Mouse (Mus musculus) heart, postnatal 36 days (tissue): ENCODE data around the gene Setx. TPM values are rescaled to one million over a fixed set of nuclear protein-coding genes. Genes with fewer than 3 reads are reported as not detected.
"Not testable (repeated sequence)": the region's sequence is repeated elsewhere in the genome, so short reads cannot be mapped to it uniquely, and the experiment has no call there.

Experiments used
- DNase-seq, 2 experiments: peaks; one replicate each; pipeline ENCODE4 v3.0.0; 2021 to 2022
- intact Hi-C: fragments of 180-260 bp; cut with DNase I; formaldehyde crosslinking; loops from one replicate; pipeline ENCODE4 v1.15.1; 2025
- total RNA-seq, 2 experiments: library from RNA; stranded (reverse); gene quantifications; 2 replicates each; pipeline ENCODE4 v1.2.3; 2021

The Setx gene
- 10 to 100 TPM; 32.6 to 34.5 TPM for total RNA-seq

DNA sequence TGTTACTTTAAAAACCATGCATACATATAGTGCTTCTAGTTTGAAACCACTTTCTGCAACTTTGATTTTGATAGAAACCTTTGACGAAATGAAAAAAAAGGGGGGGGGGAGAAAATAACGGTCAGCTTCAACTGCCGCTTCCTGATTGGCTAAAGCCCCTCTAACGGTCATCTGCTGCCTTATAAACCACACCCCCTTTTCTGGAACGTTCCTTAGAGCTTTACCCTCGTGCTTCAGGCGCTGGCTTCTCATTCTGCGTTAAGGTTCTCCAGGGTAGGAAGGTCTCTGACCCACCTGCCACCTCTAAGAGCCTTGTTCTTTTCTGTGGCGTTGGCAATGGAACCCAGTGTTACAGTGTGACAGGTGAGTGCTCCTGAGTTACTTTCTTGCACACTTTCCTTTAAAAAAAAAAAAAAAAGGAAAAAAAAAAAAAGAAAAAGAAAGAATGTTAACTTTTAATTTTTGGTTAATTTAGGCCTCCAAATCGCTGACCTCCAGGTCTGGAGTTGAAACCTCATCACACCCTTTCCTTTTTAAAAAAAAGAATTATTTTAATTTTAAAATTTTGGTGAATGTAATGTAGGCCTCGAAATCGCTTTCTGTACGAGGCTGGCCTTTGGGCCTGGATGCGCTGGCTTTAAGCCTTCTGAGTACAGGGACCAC lies at the start of gene Setx:
Setx (plus strand) TSS at position 275 of the 663 bp plus-strand sequence.
- no peak for DNase-seq
- intact Hi-C loops, result loop anchor here (2.0 kb wide), 2 partner anchors 19 to 63 kb away; partner anchors contain the start of gene Ttf1

DNA sequence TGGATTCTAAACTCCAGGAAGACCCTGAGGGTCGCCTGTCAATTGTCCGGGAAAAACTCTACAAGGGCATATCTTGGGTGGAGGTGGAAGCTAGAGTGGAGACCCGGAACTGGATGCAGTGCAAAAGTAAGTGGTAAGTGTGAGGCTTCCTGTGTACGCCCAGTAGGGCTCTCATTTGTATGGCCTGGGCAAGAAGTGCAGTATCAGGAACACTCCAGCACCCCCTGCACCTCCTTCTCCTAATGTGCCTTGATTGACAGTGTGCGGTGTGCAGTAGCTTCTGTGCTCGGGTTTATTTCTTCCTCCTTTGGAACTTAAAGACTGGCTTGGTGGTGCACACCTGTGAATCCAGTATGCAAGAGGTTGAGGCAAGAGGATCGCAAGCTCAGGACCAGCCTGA lies 49.3 kb upstream of the Setx start:
- intact Hi-C loops, result no loop called here
- no peak for DNase-seq

DNA sequence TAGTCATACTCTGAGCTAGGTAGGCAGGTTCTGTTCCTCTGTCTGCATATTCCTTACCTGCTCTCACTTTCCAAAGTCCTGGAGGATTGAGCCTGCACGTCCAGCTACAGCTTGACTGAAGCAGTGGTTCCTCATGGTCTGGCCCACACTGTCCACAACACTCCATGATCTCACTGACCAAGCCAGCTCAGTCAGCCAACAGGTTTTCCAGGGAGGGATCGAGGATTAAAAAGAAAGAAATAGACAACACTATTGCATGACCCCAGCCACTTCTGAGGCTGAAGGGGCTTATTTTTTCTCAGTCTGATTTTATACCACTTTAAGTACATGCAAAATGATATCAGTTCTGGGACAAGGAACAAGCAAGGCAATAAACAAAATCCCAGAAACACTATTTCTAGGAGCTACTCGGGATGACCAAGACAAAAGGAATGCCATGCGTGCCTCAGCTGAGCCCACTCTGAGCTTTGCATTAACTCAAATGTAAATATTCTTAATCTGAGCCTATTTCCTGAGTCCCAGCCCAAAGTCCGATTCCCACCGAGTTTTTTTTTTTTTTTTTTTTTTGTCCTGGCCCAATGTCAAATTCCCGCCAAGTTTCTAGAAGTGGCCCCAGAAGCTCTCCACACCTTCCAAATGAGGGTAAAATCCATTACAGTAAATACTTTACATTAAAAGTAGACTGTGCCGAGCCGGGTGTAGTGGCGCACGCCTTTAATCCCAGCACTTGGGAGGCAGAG lies 48.5 kb upstream of the Setx start:
- intact Hi-C loops, result no loop called here
- DNase-seq, result no peak

DNA sequence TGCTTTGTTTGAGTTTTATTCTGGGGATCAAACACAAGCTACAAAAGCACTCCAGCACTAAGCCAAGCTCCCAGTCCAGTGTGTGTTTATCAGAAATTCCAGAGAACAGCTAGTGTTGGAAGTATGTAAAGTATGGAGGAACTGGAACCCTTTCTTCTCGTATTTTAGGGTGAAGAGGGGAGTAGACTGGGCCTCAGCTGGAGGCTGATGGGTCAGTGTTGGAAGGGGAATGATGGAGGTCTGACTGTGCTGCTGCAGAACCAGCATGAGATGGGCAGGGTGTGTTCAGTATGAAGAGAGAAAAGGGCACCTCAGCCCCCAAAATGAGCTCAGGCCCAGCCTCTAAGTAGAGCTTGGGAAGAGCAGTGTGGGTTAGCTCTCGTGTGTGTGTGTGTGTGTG lies 47.8 kb upstream of the Setx start:
- intact Hi-C loops, result no loop called here
- DNase-seq, result no peak

DNA sequence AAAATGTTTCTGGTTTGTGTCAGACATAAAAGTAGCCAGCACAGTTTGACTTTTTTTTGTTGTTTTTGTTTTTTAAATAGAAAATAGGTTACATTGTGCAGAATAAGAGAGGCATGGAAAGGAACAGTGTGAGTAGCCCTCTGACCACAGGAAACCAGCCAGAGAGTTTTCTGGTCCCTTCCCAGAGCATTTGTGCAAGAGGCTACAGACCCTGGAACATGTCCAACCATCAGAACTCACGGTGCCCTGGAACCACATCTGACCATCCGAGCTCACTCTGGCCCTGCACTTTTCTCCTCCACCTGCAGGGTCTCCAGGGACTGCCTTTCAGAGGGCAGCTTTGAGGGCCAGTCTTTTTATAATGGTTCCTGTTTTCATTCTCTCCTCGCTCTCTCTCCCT lies 42.0 kb upstream of the Setx start:
- no peak for DNase-seq
- intact Hi-C loops, result no loop called here

DNA sequence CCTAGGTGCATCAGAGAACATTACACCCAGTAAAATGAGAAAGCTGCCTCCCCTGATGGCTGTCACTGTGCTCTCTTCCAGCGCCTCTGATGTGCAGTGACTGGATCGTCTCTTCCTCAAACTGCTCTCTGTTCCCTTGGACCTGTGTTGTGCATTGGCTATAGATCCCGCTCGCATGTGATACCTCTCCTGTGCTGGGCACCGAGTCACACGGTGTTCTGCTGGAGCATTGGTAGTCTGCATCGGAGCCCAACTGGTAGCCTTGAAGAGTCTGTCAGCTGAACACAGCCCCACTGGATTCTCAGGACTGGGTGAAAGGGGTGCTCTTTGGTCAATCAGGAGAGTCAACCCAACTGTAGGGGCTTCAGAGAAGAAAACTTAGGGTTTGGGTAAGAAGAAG lies 38.0 kb upstream of the Setx start:
- intact Hi-C loops, result no loop called here
- DNase-seq, result no peak

DNA sequence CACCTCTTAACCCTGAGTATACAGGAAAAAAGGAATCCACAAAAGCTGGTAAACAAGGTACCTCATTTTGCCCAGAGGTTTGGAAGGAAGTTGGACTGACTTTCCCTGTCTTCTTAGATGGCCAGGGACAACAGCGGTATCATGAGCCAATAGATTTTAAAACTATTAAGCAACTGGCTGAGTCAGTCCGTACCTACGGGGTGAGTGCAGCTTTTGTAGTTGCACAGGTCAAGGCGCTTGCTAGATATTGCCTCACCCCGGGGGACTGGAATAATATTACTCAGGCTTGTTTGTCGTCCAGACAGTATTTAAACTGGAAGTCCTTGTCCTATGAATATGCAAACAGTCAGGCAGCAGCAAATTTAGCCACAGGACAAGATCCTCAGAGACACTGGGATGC lies 34.7 kb upstream of the Setx start:
- DNase-seq, intact Hi-C loops: not testable (repeated sequence)

DNA sequence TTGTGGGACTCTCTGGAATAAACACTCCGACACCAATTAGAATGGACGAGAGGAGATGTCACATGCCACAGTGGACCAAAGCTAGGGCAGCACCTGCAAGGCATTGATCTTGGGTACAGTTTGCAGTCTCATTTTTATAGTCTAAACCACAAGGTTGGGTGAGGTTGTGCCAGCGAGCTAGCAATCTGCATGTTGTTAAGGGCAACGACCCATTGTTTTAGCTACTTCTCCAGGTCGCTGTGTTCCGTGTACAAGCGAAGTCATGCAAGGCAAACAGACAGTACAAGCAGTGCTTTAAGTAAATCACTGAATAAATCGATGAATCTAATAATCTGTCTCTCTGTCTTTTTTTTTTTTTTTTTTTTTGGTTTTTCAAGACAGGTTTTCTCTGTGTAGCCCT lies 28.3 kb upstream of the Setx start:
- intact Hi-C loops, result no loop called here
- DNase-seq, result no peak

DNA sequence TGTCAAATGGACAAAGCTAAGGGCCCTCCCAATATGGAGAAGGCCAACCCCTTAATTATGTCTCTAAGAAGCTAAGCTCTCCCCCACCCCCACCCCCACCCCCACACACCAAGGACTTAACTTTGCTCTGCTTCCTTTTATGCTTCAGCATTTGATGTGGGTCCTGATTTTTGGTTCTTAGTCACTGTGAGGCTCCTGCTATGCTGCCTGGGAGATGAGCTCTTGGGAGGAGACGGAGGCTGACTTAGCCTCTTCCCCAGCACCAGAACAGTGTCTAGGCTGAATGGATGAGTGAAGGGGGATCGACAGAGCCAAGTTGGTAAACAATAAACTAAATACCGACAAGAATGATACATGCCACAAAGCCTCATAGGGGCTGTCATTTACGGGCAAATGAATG lies 27.2 kb upstream of the Setx start:
- no peak for DNase-seq
- intact Hi-C loops, result no loop called here

DNA sequence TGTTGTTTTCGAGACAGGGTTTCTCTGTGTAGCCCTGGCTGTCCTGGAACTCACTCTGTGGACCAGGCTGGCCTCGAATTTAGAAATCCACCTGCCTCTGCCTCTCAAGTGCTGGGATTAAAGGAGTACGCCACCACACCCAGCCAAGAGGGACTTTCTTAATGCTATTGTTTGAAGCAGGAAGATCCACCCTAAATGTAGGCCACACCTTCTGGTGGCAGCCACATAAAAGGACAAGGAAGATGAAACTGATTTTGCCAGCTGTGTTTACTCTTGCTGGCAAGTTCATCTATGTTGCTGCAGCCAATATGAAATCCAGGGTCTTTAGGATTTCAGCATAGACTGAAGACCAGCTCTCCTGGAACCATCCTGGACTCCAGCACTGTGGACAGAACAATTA lies 26.5 kb upstream of the Setx start:
- no peak for DNase-seq
- intact Hi-C loops, result no loop called here

DNA sequence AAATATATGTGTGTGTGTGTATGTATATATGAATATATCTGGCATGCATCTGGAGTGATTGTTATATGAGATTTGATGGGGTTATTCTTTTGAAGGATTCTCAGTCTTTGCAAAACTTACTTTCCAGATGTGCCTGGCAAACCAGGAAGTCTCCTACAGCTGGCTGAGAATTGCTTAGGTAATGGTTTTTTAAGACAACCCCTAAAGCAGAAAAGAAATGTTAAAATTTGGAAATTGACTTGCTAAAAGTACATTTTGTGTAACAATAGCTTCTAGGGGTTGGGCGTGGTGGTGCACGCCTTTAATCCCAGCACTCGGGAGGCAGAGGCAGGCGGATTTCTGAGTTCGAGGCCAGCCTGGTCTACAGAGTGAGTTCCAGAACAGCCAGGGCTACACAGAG lies 26.0 kb upstream of the Setx start:
- intact Hi-C loops, DNase-seq: not testable (repeated sequence)

DNA sequence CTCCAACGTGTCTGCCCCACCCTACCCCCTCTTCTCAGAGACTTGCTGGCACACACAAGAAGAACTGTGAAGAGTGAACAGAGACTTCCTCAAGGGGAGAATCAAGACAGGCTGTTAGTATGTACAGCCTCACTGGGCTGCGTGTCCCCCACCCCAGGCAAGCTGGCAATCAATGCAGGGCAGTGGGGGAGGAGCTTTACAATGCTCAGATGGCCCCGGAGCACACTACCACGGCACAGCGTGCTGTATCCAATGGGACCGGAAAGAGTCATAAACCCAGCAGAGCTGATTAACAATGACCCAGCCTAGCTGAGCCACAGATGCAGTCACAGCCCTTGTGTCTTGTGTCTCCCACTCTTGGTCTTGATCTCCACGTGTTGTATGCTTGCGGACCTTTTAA lies 25.2 kb upstream of the Setx start:
- intact Hi-C loops, result no loop called here
- DNase-seq, result no peak

DNA sequence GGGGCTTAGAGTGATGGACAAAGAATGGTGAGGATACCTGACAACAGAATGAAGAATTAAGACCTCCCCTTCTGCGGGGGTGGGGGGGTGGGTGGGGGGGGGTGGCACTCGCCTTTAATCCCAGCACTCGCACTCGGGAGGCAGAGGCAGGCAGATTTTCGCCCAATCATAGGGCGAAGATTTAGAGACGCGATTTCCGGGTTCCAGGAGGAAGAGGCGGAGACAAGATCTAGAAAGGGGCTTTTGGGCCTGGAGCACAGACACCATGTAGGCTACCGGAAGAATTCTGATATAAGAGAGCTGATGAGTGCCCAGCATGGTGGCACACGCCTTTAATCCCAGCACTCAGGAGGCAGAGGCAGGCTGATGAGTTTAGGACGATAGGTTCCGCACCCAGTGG lies 24.3 kb upstream of the Setx start:
- intact Hi-C loops, result no loop called here
- no peak for DNase-seq

DNA sequence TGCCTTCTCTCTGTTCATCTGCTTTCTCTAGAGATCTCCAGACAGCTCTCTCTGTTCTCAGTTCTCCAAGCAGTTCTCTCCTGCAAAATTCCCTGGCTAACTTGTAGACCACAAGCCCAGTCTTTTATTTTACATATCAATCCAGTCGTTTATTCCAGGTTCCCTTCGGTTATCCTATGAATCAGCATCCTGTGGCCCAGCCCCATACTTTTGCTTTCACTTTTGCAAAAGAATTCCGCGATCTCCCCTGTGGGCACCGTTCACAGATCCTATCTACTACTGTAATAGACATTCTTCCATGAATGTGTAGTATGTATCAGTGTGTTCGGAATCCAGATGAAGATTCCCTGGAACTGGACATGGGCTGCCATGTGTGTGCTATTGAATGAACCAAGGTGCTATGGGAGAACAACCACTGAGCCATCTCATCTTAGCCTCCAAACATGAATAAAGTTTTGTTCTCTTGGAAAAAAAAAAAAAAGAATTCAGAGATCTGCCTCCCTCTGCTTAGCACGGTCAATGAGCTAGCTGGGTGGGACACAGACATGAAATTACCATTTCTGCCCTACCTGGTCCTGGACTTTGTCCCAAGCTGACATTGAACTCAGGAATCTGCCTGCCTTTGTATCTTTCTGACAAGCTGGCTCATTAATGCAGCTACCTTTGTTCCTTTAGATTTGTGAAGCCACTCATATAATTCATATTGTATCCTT lies 23.0 kb upstream of the Setx start:
- DNase-seq, result peak; percentile 9 to 14
- intact Hi-C loops, result no loop called here

DNA sequence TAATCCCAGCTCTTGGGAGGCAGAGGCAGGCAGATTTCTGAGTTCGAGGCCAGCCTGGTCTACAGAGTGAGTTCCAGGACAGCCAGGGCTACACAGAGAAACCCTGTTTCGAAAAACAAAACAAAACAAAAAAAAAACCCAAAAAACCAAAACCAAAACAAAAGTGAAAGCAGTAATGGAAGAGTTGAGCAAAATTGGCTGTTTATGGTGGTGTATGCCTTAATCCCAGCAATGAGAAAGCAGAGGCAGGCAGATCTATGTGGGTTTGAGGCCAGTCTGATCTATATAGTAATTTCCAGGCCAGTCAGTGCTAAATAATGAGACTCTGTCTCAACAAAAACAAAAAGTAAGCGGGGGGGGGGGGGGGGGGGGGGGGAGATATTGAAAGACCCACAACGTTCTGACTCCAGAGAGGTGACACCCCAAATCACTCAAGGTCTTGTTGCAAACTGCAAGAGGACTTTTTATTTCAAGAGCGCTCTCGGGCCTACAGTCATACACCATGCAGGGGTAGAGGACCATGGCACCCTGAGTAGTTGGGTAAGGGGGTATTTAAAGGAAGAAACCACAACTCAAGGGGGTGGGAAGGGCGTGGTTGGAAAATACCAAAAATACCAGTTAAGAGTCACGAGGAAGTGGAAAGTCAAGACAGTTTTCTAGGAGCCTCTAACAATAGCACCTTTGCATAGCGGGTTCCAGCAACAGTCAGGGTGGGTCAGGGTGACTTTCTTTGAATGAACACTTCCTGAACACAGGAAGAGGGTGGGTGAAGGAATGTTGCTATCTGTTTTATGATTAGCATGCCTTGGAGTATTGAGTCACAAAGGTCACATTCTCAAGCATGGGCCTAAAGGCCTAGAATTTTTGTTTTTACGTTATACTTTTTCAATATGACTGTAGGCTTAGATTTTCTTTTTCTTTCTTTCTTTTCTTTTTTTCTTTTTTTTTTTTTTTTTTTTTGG lies 21.3 kb upstream of the Setx start:
- peak in 1 of 2 experiments; percentile 6 for DNase-seq
- intact Hi-C loops, result not testable (repeated sequence)

DNA sequence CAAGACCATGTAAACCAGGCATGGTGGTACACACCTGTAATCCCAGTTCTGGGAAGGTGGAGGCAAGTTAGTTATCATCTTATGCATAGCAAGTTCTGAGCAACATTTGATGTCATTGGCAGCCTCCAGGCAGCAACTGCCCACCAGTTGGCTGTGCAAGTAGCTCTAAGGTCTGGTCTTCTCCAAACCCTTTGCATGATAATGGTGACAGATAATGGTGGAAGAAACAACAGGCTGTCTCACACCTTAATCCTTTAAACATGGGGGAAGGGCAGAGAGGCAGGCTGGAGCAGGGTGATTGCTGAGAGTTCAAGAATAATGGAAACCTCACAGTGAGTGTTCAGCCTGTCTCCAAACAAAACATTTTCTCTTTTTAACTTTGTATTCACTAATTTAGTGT lies 3.0 kb upstream of the Setx start:
- DNase-seq, result no peak
- intact Hi-C loops, result no loop called here

DNA sequence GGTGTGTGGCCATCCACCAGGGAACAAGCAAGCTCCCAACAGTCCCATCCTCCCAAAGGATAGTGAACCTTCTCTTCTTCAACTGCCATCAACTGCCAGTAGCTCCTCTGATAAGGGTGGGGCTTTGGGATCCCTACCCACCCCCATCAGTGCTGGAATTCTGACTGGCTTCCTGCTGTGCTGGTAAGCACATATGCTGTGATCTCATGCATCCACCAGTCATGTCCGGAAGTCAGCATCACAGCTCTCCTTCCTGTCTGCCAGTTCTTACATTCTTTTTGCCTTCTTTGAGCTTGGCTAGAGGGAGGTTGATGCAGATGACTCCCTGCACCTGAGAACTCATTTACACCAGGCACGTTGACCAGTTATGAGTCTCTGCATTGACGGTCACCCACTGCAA lies 1.5 kb upstream of the Setx start:
- DNase-seq, result no peak
- intact Hi-C loops, result no loop called here

DNA sequence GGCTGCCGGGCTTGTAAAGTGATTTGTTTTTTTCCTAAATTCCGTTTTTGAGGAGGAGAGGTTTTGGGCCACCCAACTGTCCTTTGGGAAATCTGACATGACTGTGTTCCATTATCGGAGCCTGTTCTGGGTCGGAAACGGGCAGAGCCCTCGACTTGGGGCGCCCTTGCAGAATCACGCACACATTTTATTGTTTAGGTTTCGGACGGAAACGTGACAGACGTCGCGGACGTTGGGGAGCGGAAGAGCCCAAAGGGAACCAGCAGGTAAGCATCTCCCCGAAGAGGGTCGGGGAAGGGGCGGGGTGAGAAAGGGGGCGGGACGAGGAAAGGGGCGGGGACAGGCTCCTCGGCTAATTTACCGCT lies 572 bp downstream of the Setx start:
- intact Hi-C loops, result loop anchor here (2.0 kb wide), 2 partner anchors 20 to 64 kb away; partner anchors contain the start of gene Ttf1
- no peak for DNase-seq

DNA sequence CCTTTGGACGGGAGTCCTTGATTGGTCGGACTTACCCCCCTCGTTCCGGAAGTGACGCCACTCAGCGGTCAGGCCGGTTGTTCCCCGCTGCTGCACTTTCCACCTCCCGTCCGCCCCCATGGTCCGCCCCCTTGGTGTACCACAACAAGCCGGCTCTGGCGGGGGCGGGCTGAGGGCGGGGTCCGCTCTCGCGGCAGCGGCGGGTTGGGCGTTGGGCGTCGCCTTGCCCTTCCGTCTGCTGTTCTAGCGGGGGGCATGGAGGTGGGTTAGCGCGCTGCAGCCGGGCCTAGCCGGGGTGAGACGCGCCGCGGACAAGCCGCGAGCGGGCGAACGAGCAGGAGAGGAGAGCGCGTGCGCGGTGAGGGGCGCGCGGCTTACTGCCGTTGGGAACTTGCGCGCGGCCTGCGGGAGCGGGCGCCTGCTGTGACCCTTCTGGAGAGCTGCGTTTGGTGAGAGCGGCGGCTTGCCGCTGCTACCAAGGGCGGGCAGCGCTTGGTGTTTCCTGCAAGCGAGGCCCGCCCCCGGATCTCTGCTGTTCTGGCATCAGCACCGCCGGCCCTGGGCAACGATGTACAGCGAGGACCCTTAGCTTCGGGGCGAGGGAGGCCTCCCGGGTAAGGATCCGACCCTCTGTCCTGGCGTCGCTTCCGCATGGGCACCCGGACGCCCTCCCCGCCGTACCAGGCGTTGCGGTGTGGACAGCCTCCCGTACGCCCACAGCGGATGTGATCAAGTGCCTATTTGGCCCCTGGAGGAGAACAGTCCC lies 1.1 kb downstream of the Setx start:
- DNase-seq, result peak; percentile 97 to 99
- intact Hi-C loops, result loop anchor here (2.0 kb wide), 2 partner anchors 20 to 64 kb away; partner anchors contain the start of gene Ttf1
